Mouse (Mus musculus): Measurements from ENCODE around the gene Ttyh2. TPM values are rescaled to one million over a fixed set of nuclear protein-coding genes. Genes with fewer than 3 reads are reported as not detected.

Ttyh2 gene
- polyA plus RNA-seq, 1 experiment from 2014 or later, result 25.1 TPM

DNA sequence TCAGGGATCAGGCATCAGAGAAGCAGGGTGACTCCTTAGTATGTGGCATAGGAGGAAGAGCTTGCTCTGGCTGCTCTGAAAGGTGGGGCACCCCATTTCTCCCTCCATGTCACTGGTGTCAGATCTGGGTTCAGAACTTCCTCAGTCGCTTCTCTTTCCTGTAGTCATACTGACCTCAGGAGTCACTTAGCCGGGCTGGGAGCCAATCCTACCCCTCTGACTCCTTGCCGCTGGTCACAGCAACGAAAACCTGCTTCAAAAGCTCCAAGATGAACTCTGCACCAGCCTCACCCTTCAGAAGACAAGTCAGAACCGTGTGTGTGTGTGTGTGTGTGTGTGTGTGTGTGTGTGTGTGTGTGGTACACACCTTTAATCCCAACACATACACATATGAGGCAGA, 31.1 kb downstream of the Ttyh2 start:
- H3K27me3 ChIP-seq (replicated peaks; ENCODE audit: control insufficient read depth, insufficient read depth, low read length), result no peaks in the 10 kb centered on the region
- H3K9me3 ChIP-seq (ENCODE audit: control insufficient read depth, low read length), result no peaks in the 10 kb centered on the region
- ATAC-seq, result no peak

DNA sequence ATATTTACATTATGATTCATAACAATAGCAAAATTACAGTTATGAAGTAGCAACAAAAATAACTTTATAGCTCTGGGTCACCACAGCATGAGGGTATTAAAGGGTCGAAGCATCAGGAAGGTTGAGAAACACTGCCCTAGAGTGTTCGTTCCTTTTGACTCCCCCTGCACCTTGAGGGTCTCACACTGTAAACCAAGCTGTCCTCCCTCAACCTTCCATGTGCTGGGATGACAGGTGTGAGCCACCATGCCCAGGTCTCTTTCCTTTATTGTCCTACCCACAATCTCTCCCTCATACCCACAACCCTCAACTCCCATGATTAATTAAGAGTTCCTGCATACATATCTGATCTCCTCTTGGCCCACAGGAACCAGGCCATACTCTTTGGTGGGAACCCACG, 36.2 kb downstream of the Ttyh2 start:
- H3K9ac ChIP-seq (replicated peaks; ENCODE audit: low read depth, low read length), result no peak overlapping the region
- no peak overlapping the region for H3K4me3 ChIP-seq (replicated peaks; ENCODE audit: low read length)
- ATAC-seq, result no peak
- no peak overlapping the region for H3K27ac ChIP-seq (ENCODE audit: low read length)
- H3K4me1 ChIP-seq (replicated peaks; ENCODE audit: control insufficient read depth, insufficient read depth, low read length), result no peaks in the 10 kb centered on the region
- no peak overlapping the region for H3K4me2 ChIP-seq (ENCODE audit: low read length)
- 90% methylated on average over 3 of the region's 3 CpGs for WGBS
- H3K27me3 ChIP-seq (replicated peaks; ENCODE audit: control insufficient read depth, insufficient read depth, low read length), result no peaks in the 10 kb centered on the region
- H3K9me3 ChIP-seq (ENCODE audit: control insufficient read depth, low read length), result no peaks in the 10 kb centered on the region
- H3K36me3 ChIP-seq (ENCODE audit: control insufficient read depth, insufficient read depth), result no peaks in the 10 kb centered on the region

More for the DNA sequence above, 31.1 kb downstream of the Ttyh2 start:
- no peaks in the 10 kb centered on the region for H3K36me3 ChIP-seq (ENCODE audit: control insufficient read depth, insufficient read depth)
- no peak overlapping the region for H3K4me2 ChIP-seq (ENCODE audit: low read length)
- no peak overlapping the region for H3K4me3 ChIP-seq (replicated peaks; ENCODE audit: low read length)
- 87% methylated on average over 5 of the region's 5 CpGs for WGBS
- peaks cover 24% of the 10 kb centered on the region for H3K4me1 ChIP-seq (replicated peaks; ENCODE audit: control insufficient read depth, insufficient read depth, low read length)
- H3K9ac ChIP-seq (replicated peaks; ENCODE audit: low read depth, low read length), result no peak overlapping the region
- H3K27ac ChIP-seq (ENCODE audit: low read length), result no peak overlapping the region

DNA sequence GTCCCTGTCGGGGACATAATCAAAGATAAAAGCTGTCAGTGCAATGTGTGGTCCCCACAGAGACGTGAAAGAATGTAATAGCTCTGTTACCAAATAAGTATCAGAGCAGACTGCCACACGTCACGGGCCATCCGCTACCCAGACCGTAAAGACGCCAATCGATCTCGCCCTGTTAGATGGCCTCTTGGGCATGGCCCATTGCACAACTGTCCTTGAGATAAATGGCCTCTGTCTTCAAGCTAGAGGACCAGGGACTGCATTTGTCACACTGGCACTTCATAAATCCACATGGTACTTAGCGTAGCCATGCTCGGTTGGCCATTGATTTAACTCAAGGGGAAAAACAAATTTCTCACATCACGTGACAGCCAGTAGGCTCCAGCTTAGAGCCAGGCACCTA, 36.6 kb downstream of the Ttyh2 start:
- H3K27ac ChIP-seq (ENCODE audit: low read length), result no peak overlapping the region
- no peak overlapping the region for H3K9ac ChIP-seq (replicated peaks; ENCODE audit: low read depth, low read length)
- no peaks in the 10 kb centered on the region for H3K27me3 ChIP-seq (replicated peaks; ENCODE audit: control insufficient read depth, insufficient read depth, low read length)
- no peak overlapping the region for H3K4me3 ChIP-seq (replicated peaks; ENCODE audit: low read length)
- H3K9me3 ChIP-seq (ENCODE audit: control insufficient read depth, low read length), result no peaks in the 10 kb centered on the region
- no peaks in the 10 kb centered on the region for H3K36me3 ChIP-seq (ENCODE audit: control insufficient read depth, insufficient read depth)
- no peak overlapping the region for H3K4me2 ChIP-seq (ENCODE audit: low read length)
- ATAC-seq, result no peak
- 94% methylated on average over 12 of the region's 12 CpGs for WGBS
- H3K4me1 ChIP-seq (replicated peaks; ENCODE audit: control insufficient read depth, insufficient read depth, low read length), result no peaks in the 10 kb centered on the region

DNA sequence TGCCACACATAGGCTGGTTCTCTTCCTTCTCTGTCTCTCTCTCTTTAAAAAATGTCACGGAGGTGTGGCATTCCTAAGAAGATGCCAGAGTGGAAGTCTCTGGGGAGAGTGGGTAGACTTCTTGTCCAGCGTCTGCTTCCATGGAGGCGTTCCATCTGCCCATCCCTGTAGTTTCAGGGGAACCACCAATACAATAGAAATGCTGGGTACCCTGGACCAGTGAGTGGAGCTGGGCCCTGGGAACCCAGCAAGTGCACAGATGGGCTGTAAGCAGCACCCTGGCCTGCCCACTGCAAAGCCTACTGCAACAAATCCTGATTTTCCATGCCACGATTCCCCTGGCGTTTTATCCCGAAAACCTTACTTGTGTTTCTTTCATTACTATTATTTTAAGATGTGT, 39.3 kb downstream of the Ttyh2 start:
- no peak for ATAC-seq
- Histone ChIP-seq H3K4me3 (replicated peaks; ENCODE audit: low read length) (no peak overlapping the region), H3K4me2 (ENCODE audit: low read length) (no peak overlapping the region), H3K4me1 (replicated peaks; ENCODE audit: control insufficient read depth, insufficient read depth, low read length) (no peaks in the 10 kb centered on the region), H3K9ac (replicated peaks; ENCODE audit: low read depth, low read length) (no peak overlapping the region), H3K36me3 (ENCODE audit: control insufficient read depth, insufficient read depth) (no peaks in the 10 kb centered on the region), H3K27ac (ENCODE audit: low read length) (no peak overlapping the region), H3K27me3 (replicated peaks; ENCODE audit: control insufficient read depth, insufficient read depth, low read length) (no peaks in the 10 kb centered on the region), H3K9me3 (ENCODE audit: control insufficient read depth, low read length) (no peaks in the 10 kb centered on the region)
- 84% methylated on average over 6 of the region's 6 CpGs for WGBS

DNA sequence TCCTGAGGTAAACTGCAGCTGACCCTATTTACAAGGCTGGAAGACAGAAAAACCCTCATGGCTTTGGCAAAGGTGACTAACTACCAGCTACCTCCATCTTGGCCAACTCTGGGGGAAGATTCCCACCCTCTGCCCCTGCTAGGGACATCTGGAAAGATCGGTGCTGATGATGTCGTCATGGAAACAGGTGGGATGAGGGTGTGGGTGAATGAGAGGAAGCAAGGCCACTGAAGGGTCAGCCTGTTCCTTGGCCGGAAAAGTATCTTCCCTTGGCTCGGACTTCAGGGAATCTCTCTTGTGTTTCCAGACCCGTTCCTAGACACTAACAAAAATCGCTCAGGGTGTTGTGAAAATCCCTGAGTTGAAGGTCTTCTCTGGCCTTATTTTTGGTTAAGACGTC, 40.3 kb downstream of the Ttyh2 start:
- no peak for ATAC-seq
- WGBS, result 79% methylated on average over 7 of the region's 7 CpGs
- H3K36me3 ChIP-seq (ENCODE audit: control insufficient read depth, insufficient read depth), result no peaks in the 10 kb centered on the region
- H3K4me1 ChIP-seq (replicated peaks; ENCODE audit: control insufficient read depth, insufficient read depth, low read length), result no peaks in the 10 kb centered on the region
- H3K4me2 ChIP-seq (ENCODE audit: low read length), result no peak overlapping the region
- H3K4me3 ChIP-seq (replicated peaks; ENCODE audit: low read length), result no peak overlapping the region
- H3K27ac ChIP-seq (ENCODE audit: low read length), result no peak overlapping the region
- H3K9ac ChIP-seq (replicated peaks; ENCODE audit: low read depth, low read length), result no peak overlapping the region
- no peaks in the 10 kb centered on the region for H3K27me3 ChIP-seq (replicated peaks; ENCODE audit: control insufficient read depth, insufficient read depth, low read length)
- no peaks in the 10 kb centered on the region for H3K9me3 ChIP-seq (ENCODE audit: control insufficient read depth, low read length)

DNA sequence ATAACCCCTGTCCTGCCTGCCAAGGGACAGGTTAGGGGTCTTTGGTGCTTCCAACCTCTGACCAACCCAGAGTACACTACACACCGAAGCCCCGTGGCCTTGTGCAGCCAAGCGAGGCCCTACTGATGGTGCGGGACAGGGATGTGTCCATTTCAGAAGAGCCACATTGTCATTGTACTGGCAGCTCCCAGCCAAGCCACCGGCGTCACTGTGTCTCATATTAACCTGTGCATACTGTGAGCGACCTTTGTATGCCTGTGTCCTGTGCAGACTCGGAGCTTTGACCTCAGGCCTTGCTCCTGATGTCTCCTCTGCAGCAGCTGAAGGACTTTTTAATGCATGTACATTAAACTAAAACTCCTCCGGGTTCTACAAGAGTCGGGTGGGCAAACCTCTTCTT, 45.3 kb downstream of the Ttyh2 start:
- no peak overlapping the region for H3K9ac ChIP-seq (replicated peaks; ENCODE audit: low read depth, low read length)
- no peak overlapping the region for H3K4me3 ChIP-seq (replicated peaks; ENCODE audit: low read length)
- no peaks in the 10 kb centered on the region for H3K36me3 ChIP-seq (ENCODE audit: control insufficient read depth, insufficient read depth)
- H3K4me1 ChIP-seq (replicated peaks; ENCODE audit: control insufficient read depth, insufficient read depth, low read length), result no peaks in the 10 kb centered on the region; the same call in 1 of the 2 replicates
- H3K4me2 ChIP-seq (ENCODE audit: low read length), result no peak overlapping the region
- H3K27me3 ChIP-seq (replicated peaks; ENCODE audit: control insufficient read depth, insufficient read depth, low read length), result no peaks in the 10 kb centered on the region
- no peak overlapping the region for H3K27ac ChIP-seq (ENCODE audit: low read length)
- no peak for ATAC-seq
- H3K9me3 ChIP-seq (ENCODE audit: control insufficient read depth, low read length), result no peaks in the 10 kb centered on the region
- WGBS, result 92% methylated on average over 10 of the region's 10 CpGs

DNA sequence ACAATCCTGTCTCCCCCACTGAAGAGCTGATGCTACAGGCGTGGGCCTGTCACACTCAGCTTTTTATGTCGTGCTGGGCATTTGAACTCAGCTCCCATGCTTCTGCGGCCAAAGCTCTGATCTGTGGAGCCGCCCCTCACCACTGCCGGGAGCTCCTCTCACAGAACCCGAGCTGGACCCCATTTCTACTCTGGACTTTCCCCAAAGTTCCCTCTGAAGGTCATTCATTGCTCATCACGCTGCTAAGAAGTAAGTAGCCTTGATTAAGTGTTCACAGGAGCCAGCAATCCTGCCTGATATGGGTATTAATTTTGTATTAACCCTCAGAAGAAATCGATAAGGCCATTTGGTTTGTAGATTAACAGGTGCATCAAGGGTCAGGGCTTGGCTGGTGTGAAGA, 47.2 kb downstream of the Ttyh2 start:
- Histone ChIP-seq H3K9ac (replicated peaks; ENCODE audit: low read depth, low read length) (no peak overlapping the region), H3K4me2 (ENCODE audit: low read length) (no peak overlapping the region), H3K4me3 (replicated peaks; ENCODE audit: low read length) (no peak overlapping the region), H3K4me1 (replicated peaks; ENCODE audit: control insufficient read depth, insufficient read depth, low read length) (peaks cover 6% of the 10 kb centered on the region), H3K36me3 (ENCODE audit: control insufficient read depth, insufficient read depth) (no peaks in the 10 kb centered on the region), H3K9me3 (ENCODE audit: control insufficient read depth, low read length) (no peaks in the 10 kb centered on the region), H3K27me3 (replicated peaks; ENCODE audit: control insufficient read depth, insufficient read depth, low read length) (no peaks in the 10 kb centered on the region), H3K27ac (ENCODE audit: low read length) (no peak overlapping the region)
- 87% methylated on average over 8 of the region's 8 CpGs for WGBS
- ATAC-seq, result no peak

DNA sequence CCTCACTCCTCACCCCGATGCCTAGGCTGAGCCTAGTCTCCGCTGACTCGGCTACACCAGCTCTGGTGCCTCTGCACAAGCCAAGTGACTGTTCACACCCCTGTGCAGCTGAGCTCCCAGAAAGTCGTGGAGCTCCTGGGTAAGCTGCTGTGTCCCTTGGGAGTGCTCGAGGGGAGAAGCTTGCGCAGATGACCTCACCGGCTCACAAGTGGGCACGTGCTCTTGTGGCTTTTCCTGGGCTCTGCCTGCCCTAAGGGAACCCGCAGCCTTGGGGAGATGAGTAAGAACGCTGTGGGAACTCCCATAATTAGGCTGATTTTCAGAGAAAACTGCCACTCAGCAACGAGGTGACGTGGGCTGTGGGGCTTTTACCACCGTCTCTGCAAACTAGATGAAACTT, 47.8 kb downstream of the Ttyh2 start:
- Histone ChIP-seq H3K9ac (replicated peaks; ENCODE audit: low read depth, low read length) (no peak overlapping the region), H3K36me3 (ENCODE audit: control insufficient read depth, insufficient read depth) (no peaks in the 10 kb centered on the region), H3K27me3 (replicated peaks; ENCODE audit: control insufficient read depth, insufficient read depth, low read length) (no peaks in the 10 kb centered on the region), H3K27ac (ENCODE audit: low read length) (no peak overlapping the region), H3K4me2 (ENCODE audit: low read length) (no peak overlapping the region), H3K9me3 (ENCODE audit: control insufficient read depth, low read length) (no peaks in the 10 kb centered on the region), H3K4me1 (replicated peaks; ENCODE audit: control insufficient read depth, insufficient read depth, low read length) (peaks cover 9% of the 10 kb centered on the region), H3K4me3 (replicated peaks; ENCODE audit: low read length) (no peak overlapping the region)
- no peak for ATAC-seq
- 69% methylated on average over 13 of the region's 13 CpGs for WGBS

DNA sequence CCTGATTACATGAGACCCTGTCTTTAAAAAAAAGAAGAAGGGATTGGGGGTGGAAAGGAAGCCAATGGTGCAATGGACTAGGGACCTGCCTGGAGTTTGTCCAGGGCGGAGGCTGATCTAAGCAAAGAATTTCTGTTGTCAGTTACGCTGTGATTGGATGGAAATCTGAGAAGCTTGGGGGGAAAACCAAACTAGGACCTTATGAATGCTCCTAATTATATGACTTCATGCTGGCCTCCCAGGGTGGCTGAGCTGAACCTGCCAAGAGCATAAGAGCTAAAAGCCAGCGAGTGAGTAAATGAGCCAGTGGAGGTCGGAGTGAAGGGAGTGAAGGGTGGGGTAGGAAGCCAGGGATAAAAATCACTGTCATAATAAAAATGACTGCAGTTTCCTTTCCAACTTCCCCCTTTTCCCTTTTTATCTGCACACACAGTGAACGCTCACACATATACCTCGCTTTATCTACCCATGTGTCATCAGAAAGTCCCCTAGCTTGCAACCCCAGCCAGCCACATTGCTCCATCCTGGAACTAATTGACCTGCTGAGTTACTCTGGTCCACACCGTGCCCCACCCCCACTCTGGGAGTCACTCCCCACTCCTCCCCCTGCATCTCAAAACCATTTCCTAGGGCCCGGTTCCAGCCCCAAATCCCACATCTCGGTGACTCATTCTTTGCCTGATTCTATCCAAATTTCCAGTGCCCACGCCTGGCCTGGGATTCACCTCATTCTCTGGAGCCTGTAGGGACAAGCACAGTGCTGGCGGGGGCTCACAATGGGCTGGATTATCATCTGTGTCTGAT, 49.8 kb downstream of the Ttyh2 start:
- no peak overlapping the region for H3K27ac ChIP-seq (ENCODE audit: low read length)
- no peak overlapping the region for H3K4me2 ChIP-seq (ENCODE audit: low read length)
- no peak overlapping the region for H3K9ac ChIP-seq (replicated peaks; ENCODE audit: low read depth, low read length)
- no peak for ATAC-seq
- H3K36me3 ChIP-seq (ENCODE audit: control insufficient read depth, insufficient read depth), result no peaks in the 10 kb centered on the region
- WGBS, result 53% methylated on average over 11 of the region's 11 CpGs
- peaks cover 9% of the 10 kb centered on the region for H3K4me1 ChIP-seq (replicated peaks; ENCODE audit: control insufficient read depth, insufficient read depth, low read length)
- H3K4me3 ChIP-seq (replicated peaks; ENCODE audit: low read length), result no peak overlapping the region
- H3K9me3 ChIP-seq (ENCODE audit: control insufficient read depth, low read length), result no peaks in the 10 kb centered on the region
- H3K27me3 ChIP-seq (replicated peaks; ENCODE audit: control insufficient read depth, insufficient read depth, low read length), result no peaks in the 10 kb centered on the region

All from forebrain, embryonic 16.5 days (tissue).